Mouse (Mus musculus): Measurements from ENCODE around the gene Gars. TPM values are rescaled to one million over a fixed set of nuclear protein-coding genes. Genes with fewer than 3 reads are reported as not detected.

Gene Gars
- total RNA-seq, 2 experiments from 2014 or later, result 51.5 to 54.6 TPM

DNA sequence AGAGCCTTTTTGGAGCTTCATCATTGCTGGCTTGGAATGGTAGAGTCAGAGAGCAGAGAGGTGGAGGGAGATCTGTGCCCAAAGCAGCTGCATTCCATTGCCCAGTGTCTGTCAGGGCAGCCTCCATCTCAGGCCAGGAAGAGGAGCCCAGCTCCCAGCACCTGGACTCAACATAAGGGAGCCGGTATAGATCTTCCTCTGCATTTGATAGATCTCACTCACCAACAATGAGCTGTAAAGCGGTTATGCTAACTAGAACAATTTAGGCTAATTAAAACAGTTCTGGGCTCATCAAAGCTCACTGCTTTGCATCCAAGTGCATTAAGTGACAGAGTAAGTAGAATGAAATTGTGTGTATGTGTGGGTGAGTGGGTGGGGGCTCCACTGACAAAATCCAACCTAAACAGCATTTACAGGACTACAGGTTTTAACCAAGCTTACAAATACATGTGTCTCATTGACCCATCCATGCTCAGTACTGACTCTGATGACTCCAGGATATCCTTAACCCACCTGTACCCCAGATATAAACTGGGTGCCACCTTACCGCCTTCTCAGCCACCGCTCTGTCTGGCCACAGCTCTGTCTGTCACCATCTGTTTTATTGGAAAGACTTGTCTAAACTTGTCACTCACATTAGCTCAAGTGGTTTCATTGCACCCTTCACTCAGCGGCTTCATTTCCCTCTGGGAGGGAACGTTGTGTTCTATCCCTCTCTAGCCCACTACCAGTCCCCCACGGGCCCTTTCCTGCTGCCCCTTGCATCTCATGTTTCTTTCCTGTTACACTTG, 44.6 kb downstream of the Gars start:
- no peak for DNase-seq
- intact Hi-C loops (cut with DNase I), result no loop called here

DNA sequence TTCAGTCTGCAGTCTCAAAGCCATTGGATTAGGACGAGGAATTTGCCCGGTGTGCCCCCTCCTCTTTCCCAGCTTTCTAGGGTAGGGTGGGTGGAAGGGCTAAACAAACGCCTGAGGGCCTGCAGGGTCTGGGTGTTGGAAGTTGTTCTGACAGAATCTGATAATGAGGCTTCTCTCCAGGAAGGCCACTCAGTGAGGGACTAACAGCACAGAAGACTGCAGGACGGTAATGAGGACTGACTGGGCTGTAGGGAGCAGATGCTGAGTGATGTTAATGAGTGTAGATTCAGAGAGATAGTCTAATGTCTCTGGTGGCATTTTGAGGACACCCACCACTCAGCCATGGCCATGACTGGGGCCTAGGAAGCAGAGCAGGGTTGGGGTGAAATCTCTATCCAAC, 49.5 kb downstream of the Gars start:
- intact Hi-C loops (cut with DNase I), result no loop called here
- no peak for DNase-seq

DNA sequence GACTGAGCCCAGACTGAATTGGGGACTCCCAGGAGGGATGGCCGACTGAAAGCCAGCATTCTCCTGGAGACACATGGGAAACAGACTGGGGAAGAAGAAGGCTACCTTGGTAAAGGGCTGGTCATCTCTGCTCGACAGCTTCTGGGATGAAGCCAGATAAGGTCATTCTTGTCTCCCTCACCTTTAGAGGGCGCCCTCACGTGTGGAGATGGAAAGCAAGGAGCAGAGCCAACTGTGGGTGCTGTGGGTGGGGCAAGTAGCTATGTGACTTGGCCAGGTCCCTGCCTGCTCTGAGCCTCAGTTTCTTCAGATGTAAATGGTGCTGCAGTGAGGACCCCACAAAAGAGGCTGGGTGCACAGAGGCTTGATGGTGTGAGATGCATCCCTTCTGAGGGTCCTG, 52.8 kb downstream of the Gars start:
- intact Hi-C loops (cut with DNase I), result loop anchor here (2.0 kb wide), 1 partner anchor 76 kb away; no protein-coding TSS in a partner anchor
- DNase-seq, result no peak

DNA sequence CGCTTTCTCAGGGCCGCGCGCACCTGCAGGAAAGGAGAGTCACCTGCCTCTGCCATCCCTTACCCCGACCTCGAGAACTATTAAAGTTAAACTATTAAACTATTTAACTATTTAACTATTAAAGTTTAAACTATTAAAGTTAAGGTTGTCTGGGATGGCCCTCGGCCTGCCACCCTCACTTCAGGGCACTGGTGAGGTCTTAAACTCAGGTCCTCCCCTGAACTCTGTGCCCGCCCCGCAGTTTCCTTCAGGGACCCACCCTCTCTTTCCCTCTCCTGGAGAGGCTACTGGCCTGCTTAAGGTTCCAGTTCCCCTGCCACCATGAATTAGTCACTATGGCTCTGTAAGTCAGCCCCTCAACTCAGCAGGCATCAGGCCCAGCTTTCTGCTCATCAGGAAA, 53.6 kb downstream of the Gars start:
- intact Hi-C loops (cut with DNase I), result loop anchor here (2.0 kb wide), 1 partner anchor 75 kb away; no protein-coding TSS in a partner anchor
- no peak for DNase-seq

DNA sequence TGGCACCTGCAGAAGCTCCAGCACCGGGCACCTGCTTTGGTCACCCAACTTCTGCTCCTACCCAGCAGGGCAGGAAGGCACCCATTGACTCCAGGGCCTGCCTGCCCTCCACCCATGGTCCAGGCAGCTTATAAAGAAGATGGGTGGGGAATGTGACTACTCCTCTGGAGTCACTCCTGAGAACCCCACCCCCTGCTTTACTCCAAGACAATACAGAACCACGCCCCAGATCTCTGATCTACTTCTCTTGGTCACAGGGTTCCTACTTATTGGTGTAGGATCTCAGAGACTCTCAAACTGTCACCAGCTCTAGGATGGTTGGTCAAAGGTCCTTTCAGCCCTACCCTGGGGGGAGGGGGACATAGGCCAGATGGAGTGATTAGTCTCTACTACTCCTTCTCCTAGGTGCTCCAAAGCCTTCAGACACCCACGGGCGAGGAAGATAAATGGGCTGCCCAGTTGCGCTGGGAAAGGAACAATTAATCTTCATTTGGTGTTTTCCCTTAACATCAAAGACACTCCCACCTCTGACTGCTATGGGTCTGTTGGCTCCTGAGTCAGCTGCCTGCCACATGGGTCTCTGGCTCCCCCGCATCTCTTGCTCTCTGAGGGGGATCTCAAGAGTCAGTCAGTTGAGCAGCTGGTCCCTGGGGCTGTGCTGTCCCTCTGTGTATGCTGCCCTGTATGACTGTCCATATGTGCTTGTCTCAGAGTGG, 55.8 kb downstream of the Gars start:
- no peak for DNase-seq
- intact Hi-C loops (cut with DNase I), result no loop called here

DNA sequence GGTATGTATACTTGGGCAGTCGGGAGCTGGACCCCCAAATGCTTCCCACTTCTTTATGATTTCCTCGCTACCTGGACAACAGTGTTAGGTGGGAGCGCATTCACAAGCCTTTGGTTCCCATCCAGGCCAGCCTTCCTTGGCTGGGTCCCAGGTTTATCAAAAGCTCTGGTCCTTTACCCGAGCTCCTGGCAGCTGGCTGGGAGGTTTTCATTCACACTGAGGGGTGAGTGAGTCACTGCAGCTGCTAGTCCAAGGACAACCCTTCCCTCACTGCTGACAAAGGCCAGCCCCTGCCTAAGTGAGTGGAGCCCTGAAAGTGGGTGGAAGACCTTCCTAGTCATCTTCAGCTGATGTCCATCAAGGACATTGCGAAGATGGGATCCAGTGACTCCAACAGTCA, 60.2 kb downstream of the Gars start:
- intact Hi-C loops (cut with DNase I), result no loop called here
- no peak for DNase-seq

DNA sequence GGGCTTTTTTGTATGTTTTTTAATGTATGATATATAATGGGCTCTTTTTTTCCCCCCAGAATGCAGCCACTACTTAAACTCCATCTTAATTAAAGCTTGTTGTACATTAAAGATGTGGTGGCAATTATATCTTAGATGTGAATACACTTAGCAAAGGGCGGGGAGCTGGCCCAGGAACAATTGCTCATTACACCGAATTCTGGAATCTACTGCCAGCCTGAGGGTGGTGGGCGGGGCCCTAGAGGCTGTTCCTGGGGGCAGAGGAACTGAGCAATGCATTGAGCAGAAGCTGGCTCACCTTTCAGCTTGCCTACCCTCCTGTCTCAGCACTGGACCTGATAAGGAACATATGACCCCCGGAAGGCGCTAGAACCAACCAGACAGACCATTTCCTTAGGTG, 60.8 kb downstream of the Gars start:
- DNase-seq, result no peak
- intact Hi-C loops (cut with DNase I), result no loop called here

DNA sequence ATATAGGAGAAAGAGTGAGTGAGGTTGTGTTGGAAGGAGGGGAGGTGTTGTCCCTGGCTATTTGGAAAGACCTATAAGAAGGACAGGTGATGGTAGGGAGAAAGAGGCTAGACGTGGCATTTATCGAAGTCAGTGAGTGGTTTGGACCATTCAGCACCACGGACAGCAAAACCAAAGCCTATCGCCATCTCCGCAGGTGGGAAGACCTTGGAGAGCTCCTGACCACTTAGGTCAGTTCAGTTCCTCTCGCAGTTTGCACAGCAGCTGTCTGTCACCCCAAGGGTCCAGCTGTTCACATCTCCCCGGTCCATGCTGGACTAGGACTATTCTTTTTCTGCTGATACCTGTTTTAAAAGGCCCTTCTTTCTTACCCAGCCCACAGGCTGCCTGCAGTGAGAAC, 70.6 kb downstream of the Gars start:
- intact Hi-C loops (cut with DNase I), result no loop called here
- no peak for DNase-seq

DNA sequence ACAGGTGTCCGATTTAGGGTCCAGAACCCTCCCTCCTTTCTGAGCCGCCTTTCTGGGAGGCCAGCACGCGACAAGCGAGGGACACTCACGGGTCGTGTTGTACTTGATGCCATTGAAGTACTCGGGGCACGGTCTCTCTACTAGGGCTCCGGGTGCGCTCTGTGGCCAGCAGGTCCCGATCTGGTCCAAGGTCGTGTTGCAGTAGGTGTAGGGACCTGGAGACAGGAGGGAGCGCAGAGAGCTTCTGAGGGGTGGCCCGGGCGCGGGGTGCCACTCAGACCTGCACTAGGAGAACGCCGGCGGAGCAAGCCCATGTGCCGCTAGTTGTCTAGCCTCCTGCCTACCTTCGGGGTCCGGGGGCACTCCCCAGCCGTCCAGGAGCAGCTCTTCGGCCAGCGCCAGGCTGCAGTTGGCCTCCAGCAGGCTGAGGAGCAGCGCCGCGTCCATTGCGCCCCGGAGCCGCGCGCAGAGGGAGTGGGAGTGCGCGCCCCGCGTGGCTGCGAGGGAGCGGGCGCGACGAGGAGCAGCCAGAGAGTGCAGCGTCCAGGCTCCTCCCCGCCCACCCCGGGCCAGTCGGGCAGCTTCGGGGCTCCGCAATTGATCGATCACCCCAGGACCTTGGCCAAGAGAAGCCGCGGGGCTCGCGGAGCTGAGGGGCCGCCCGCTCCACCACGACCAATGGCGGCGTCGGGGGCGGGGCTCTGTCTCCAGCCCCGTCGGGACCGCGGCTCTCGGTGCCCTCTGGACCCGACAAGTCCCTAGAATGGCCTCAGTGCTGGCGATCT, 79.7 kb downstream of the Gars start:
- no peak for DNase-seq
- intact Hi-C loops (cut with DNase I), result no loop called here

DNA sequence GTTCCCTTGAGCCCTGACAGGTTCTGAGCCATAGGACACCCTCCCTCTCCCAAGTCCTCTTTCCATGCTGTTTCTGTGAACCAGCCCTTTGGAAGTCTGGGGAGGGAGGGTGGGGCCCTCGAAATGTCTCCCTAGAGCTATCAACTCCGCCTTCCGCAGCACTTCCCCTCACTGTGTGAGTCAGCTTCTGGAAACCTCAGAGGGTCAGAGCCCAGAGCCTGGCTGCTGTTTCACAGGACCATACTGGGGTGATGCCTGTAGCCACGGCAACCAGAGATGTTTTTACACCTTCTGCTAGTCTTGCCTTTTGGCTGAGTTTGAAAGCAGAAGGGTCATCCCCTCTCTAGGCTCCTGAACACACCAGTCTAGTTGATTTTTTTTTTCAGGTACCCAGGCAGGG, 85.2 kb downstream of the Gars start:
- intact Hi-C loops (cut with DNase I), result no loop called here
- no peak for DNase-seq

DNA sequence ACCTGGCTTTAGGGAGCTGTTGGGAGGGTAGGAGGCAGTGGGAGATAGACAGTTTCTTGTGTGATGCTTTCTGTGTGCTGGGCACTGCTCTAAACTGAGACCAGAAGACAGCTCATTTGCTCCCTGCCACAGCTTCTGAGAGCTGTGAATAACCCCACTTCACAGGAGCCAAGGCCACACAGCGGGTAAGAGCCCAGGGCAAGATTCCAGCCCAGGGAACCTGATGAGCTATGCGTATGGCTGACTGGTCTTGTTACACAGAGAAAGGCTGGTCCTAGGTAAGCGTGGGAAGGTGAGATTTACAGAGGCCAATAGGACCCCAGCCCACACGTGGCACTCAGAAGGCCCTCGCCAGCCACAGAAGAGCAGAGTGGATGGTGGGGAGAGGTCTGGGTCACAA, 88.8 kb downstream of the Gars start:
- DNase-seq, result no peak
- intact Hi-C loops (cut with DNase I), result no loop called here

DNA sequence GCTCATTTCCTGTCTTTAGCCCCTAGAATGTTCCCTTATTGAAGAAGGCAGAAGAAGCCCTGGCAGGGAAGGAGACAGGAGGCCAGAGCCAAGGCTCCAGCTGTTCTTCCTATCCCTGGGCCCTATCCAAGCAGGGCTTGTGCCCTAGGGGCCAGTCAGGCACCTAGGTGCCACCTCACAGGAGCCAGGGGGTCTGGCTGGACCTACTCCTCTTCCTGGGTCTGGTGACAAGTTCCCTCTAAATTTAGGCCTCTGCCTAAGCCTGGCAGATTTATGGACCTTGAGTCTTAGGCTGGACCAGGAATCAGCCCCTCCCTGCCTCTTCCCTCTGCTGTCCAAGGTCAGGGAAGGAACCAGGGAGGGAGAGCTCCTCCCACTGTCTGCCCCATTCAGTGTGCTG, 90.6 kb downstream of the Gars start:
- peak; percentile 19 to 38 for DNase-seq
- intact Hi-C loops (cut with DNase I), result no loop called here

Other genes with a start within 250 kb of the Gars start
- 10 to 100 TPM; 13.1 to 13.6 TPM for gene Znrf2, start 221.1 kb upstream of the Gars start, total RNA-seq (2021)
- 1 to 10 TPM; 6.1 to 8.2 TPM for gene Nod1, start 65.4 kb upstream of the Gars start, total RNA-seq (2021)
- 1 to 10 TPM; 8.8 to 8.9 TPM for gene Ggct, start 45.1 kb upstream of the Gars start, total RNA-seq (2021)
- gene Crhr2, start 95.0 kb downstream of the Gars start, total RNA-seq (2021), result 10 to 100 TPM; 19.5 to 20.8 TPM
- 10 to 100 TPM in 1 of 2 experiments, 1 to 10 TPM in 1; 7.3 to 10.8 TPM for gene Inmt, start 137.0 kb downstream of the Gars start, total RNA-seq (2021)
- 1 to 10 TPM; 3.0 to 3.4 TPM for gene Mindy4, start 165.4 kb downstream of the Gars start, total RNA-seq (2021)